Mouse (Mus musculus) kidney, postnatal 0 days (tissue): ENCODE data around the gene Hnrnpll. TPM values are rescaled to one million over a fixed set of nuclear protein-coding genes. Genes with fewer than 3 reads are reported as not detected.

Source experiments
- ATAC-seq: fragments of 200-750 bp; cut with Nextera tagmentation; replicated peaks from 2 replicates; pipeline ENCODE4 v1.8.0; 2017; ENCODE audit warnings: low read depth, moderate number of reproducible peaks, moderate TSS enrichment, moderate library complexity; ENCODE audit not compliant: low FRiP score
- DNase-seq: peaks from one replicate; pipeline ENCODE4 v3.0.0-alpha.2; 2016; ENCODE audit warnings: low spot score
- H3K27ac ChIP-seq: fragments of 300-500 bp; sonication (generic); 2 replicates; pipeline ENCODE4 v1.5.1; 2014; ENCODE audit warnings: mild to moderate bottlenecking
- H3K27me3 ChIP-seq: fragments of 300-500 bp; sonication (generic); 2 replicates; pipeline ENCODE4 v1.6.1; 2014; ENCODE audit warnings: low read length, mixed read lengths; ENCODE audit not compliant: insufficient read depth
- H3K36me3 ChIP-seq: fragments of 300-500 bp; sonication (generic); 2 replicates; pipeline ENCODE4 v1.6.1; 2014; ENCODE audit warnings: low read length, mixed read lengths; ENCODE audit not compliant: insufficient read depth
- H3K4me1 ChIP-seq: fragments of 300-500 bp; sonication (generic); replicated peaks from 2 replicates; pipeline ENCODE4 v1.6.1; 2014; ENCODE audit warnings: antibody characterized with exemption, low read length, mixed read lengths; ENCODE audit not compliant: insufficient read depth
- H3K4me2 ChIP-seq: fragments of 300-500 bp; sonication (generic); 2 replicates; pipeline ENCODE4 v1.6.1; 2014; ENCODE audit warnings: mild to moderate bottlenecking, low read length, moderate library complexity, mixed read lengths
- H3K4me3 ChIP-seq: fragments of 300-500 bp; sonication (generic); replicated peaks from 2 replicates; pipeline ENCODE4 v1.5.1; 2014; ENCODE audit warnings: low read depth, low read length
- H3K9ac ChIP-seq: fragments of 300-500 bp; sonication (generic); 2 replicates; pipeline ENCODE4 v1.6.1; 2014; ENCODE audit warnings: low read depth, low read length
- H3K9me3 ChIP-seq: fragments of 300-500 bp; sonication (generic); replicated peaks from 2 replicates; pipeline ENCODE4 v1.6.1; 2016; ENCODE audit warnings: low read length, inconsistent platforms, mixed read lengths
- CTCF ChIP-seq: IDR thresholded peaks from 2 replicates; pipeline ENCODE4 v1.5.1; 2016; ENCODE audit warnings: antibody characterized with exemption, low read depth, mild to moderate bottlenecking, moderate library complexity
- WGBS: fragments of 180-500 bp; shearing (Covaris S2); extraction: QIAGEN DNeasy Blood & Tissue Kit; methylation state at CpG from one replicate; pipeline ENCODE4 v1.1.7; 2014; 5-methylcytosine and 5-hydroxymethylcytosine counted together
- polyA plus RNA-seq: library from polyadenylated mRNA; unstranded; fragments of >200 nt; fragmentation: Nextera tagmentation; extraction: Ambion mirVana; gene quantifications from 2 replicates; pipeline ENCODE4 v1.2.1, GENCODE M21; 2015

Gene Hnrnpll
- polyA plus RNA-seq, 1 experiment from 2014 or later, result 48.0 TPM

- Histone ChIP-seq H3K4me2 (no peak overlapping the region), H3K9me3 (peaks cover 7% of the 10 kb centered on the region; the same call in 1 of the 2 replicates), H3K4me3 (no peak overlapping the region), H3K9ac (no peak overlapping the region), H3K36me3 (no peaks in the 10 kb centered on the region), H3K4me1 (no peaks in the 10 kb centered on the region), H3K27me3 (no peaks in the 10 kb centered on the region), H3K27ac (no peak overlapping the region)
- no peak for TF ChIP-seq CTCF
- WGBS, result 69% methylated on average over 6 of the region's 6 CpGs
- DNase-seq, result no peak
- ATAC-seq, result no peak
These were observed 21.1 kb upstream of the Hnrnpll start for GRCm38 (mm10) chr17:80083223-80083622.

GRCm38 (mm10) chr17:80078726-80079125, 16.6 kb upstream of the Hnrnpll start:
- Histone ChIP-seq H3K27me3 (no peaks in the 10 kb centered on the region), H3K27ac (no peak overlapping the region), H3K4me3 (no peak overlapping the region), H3K4me1 (no peaks in the 10 kb centered on the region), H3K9ac (no peak overlapping the region), H3K36me3 (no peaks in the 10 kb centered on the region), H3K4me2 (no peak overlapping the region), H3K9me3 (no peaks in the 10 kb centered on the region)
- TF ChIP-seq CTCF, result no peak
- DNase-seq (no peak), ATAC-seq (no peak)
- WGBS, result 87% methylated on average over 4 of the region's 4 CpGs

GRCm38 (mm10) chr17:80067257-80067656, 5.1 kb upstream of the Hnrnpll start:
- Histone ChIP-seq H3K27me3 (no peaks in the 10 kb centered on the region), H3K4me2 (no peak overlapping the region), H3K27ac (no peak overlapping the region), H3K9ac (no peak overlapping the region), H3K4me1 (no peaks in the 10 kb centered on the region), H3K4me3 (no peak overlapping the region), H3K36me3 (no peaks in the 10 kb centered on the region), H3K9me3 (no peaks in the 10 kb centered on the region)
- WGBS, result 57% methylated on average over 5 of the region's 6 CpGs
- ATAC-seq (no peak), DNase-seq (no peak)
- no peak for TF ChIP-seq CTCF

GRCm38 (mm10) chr17:80063840-80064495, 1.8 kb upstream of the Hnrnpll start:
- peak; percentile 37 for DNase-seq
- WGBS, result 76% methylated on average over 8 of the region's 8 CpGs

GRCm38 (mm10) chr17:80063386-80063785, 1.3 kb upstream of the Hnrnpll start:
- no peak overlapping the region for H3K4me3 ChIP-seq
- TF ChIP-seq CTCF, result no peak
- no peak overlapping the region for H3K27ac ChIP-seq
- H3K4me1 ChIP-seq, result peaks cover 4% of the 10 kb centered on the region; the same call in 1 of the 2 replicates
- H3K27me3 ChIP-seq, result no peaks in the 10 kb centered on the region
- H3K4me2 ChIP-seq, result peak overlapping the region; percentile 82; the same call in 1 of the 2 replicates
- WGBS, result 89% methylated on average over 10 of the region's 10 CpGs
- no peaks in the 10 kb centered on the region for H3K9me3 ChIP-seq
- H3K36me3 ChIP-seq, result no peaks in the 10 kb centered on the region
- ATAC-seq (no peak), DNase-seq (no peak)
- no peak overlapping the region for H3K9ac ChIP-seq

More at GRCm38 (mm10) chr17:80063840-80064495, 1.8 kb upstream of the Hnrnpll start:
- H3K4me1 ChIP-seq, result peaks cover 4% of the 10 kb centered on the region; the same call in 1 of the 2 replicates
- no peak overlapping the region for H3K27ac ChIP-seq
- H3K27me3 ChIP-seq, result no peaks in the 10 kb centered on the region
- no peaks in the 10 kb centered on the region for H3K9me3 ChIP-seq
- no peak overlapping the region for H3K4me3 ChIP-seq
- no peak overlapping the region for H3K4me2 ChIP-seq
- no peaks in the 10 kb centered on the region for H3K36me3 ChIP-seq
- no peak overlapping the region for H3K9ac ChIP-seq
- TF ChIP-seq CTCF, result no peak
- no peak for ATAC-seq

- Histone ChIP-seq H3K4me3 (peak overlapping the region; percentile 96), H3K36me3 (no peaks in the 10 kb centered on the region), H3K4me1 (peaks cover 4% of the 10 kb centered on the region; the same call in 1 of the 2 replicates), H3K27ac (peak overlapping the region; percentile 99), H3K9ac (peak overlapping the region; percentile 97), H3K27me3 (no peaks in the 10 kb centered on the region), H3K9me3 (no peaks in the 10 kb centered on the region), H3K4me2 (peak overlapping the region; percentile 82)
- DNase-seq (no peak), ATAC-seq (no peak)
- WGBS, result 2% methylated on average over 15 of the region's 15 CpGs
- no peak for TF ChIP-seq CTCF
These were observed 481 bp upstream of the Hnrnpll start for GRCm38 (mm10) chr17:80062620-80063010.
